Mouse (Mus musculus) kidney, adult 2 months (tissue): ENCODE data around the gene Hoxb5.

ENCODE experiments used
- CTCF ChIP-seq: fragments of 200-500 bp; conservative IDR thresholded peaks from 2 replicates; pipeline ENCODE4 v1.5.1; 2011; ENCODE audit warnings: low read depth, mild to moderate bottlenecking, control low read depth, low read length, moderate library complexity, mixed read lengths; ENCODE audit not compliant: insufficient read depth, insufficient read length
- POLR2A ChIP-seq: fragments of 200-500 bp; IDR thresholded peaks from one replicate; pipeline ENCODE4 v1.6.1; 2011; ENCODE audit warnings: low read depth, low read length, control low read depth

GRCm38 (mm10) chr11:96334002-96334364 lies 30.8 kb downstream of the Hoxb5 start:
- no peak for TF ChIP-seq CTCF
- no peak for TF ChIP-seq POLR2A
